Mouse (Mus musculus): ENCODE measurements around the gene Cabin1. TPM values are rescaled to one million over a fixed set of nuclear protein-coding genes. Genes with fewer than 3 reads are reported as not detected.
A peak's percentile ranks its signal among the peaks of the same experiment; 100 is the strongest.

The Cabin1 gene
- polyA plus RNA-seq, 1 experiment, result 56.6 TPM

GRCm38 (mm10) chr10:75661876-75662275 is 102.3 kb downstream of the Cabin1 start:
- DNase-seq (ENCODE audit: low read depth), result no peak
- no peak for TF ChIP-seq CTCF (IDR thresholded peaks at IDR 0.05; ENCODE audit: borderline replicate concordance, extremely low read depth, insufficient read depth, insufficient read length)
- no peak for TF ChIP-seq POLR2A (IDR thresholded peaks at IDR 0.05; ENCODE audit: borderline replicate concordance, extremely low read depth, insufficient read depth, insufficient read length, poor library complexity, severe bottlenecking)

GRCm38 (mm10) chr10:75661381-75661780 is 102.8 kb downstream of the Cabin1 start:
- TF ChIP-seq POLR2A (IDR thresholded peaks at IDR 0.05; ENCODE audit: borderline replicate concordance, extremely low read depth, insufficient read depth, insufficient read length, poor library complexity, severe bottlenecking) (no peak), CTCF (IDR thresholded peaks at IDR 0.05; ENCODE audit: borderline replicate concordance, extremely low read depth, insufficient read depth, insufficient read length) (no peak)
- peak; percentile 88 for DNase-seq (ENCODE audit: low read depth)

GRCm38 (mm10) chr10:75657772-75658171 is 106.4 kb downstream of the Cabin1 start:
- TF ChIP-seq POLR2A (IDR thresholded peaks at IDR 0.05; ENCODE audit: borderline replicate concordance, extremely low read depth, insufficient read depth, insufficient read length, poor library complexity, severe bottlenecking), result no peak
- no peak for TF ChIP-seq CTCF (IDR thresholded peaks at IDR 0.05; ENCODE audit: borderline replicate concordance, extremely low read depth, insufficient read depth, insufficient read length)
- DNase-seq (ENCODE audit: low read depth), result no peak

- no peak for DNase-seq (ENCODE audit: low read depth)
- no peak for TF ChIP-seq CTCF (IDR thresholded peaks at IDR 0.05; ENCODE audit: borderline replicate concordance, extremely low read depth, insufficient read depth, insufficient read length)
These were observed 107.0 kb downstream of the Cabin1 start for GRCm38 (mm10) chr10:75657165-75657564.

GRCm38 (mm10) chr10:75654053-75654452 is 110.1 kb downstream of the Cabin1 start:
- no peak for TF ChIP-seq POLR2A (IDR thresholded peaks at IDR 0.05; ENCODE audit: borderline replicate concordance, extremely low read depth, insufficient read depth, insufficient read length, poor library complexity, severe bottlenecking)
- no peak for TF ChIP-seq CTCF (IDR thresholded peaks at IDR 0.05; ENCODE audit: borderline replicate concordance, extremely low read depth, insufficient read depth, insufficient read length)
- no peak for DNase-seq (ENCODE audit: low read depth)

GRCm38 (mm10) chr10:75651381-75652068 is 112.6 kb downstream of the Cabin1 start:
- no peak for DNase-seq (ENCODE audit: low read depth)
- TF ChIP-seq POLR2A (IDR thresholded peaks at IDR 0.05; ENCODE audit: borderline replicate concordance, extremely low read depth, insufficient read depth, insufficient read length, poor library complexity, severe bottlenecking), result no peak
- TF ChIP-seq CTCF (IDR thresholded peaks at IDR 0.05; ENCODE audit: borderline replicate concordance, extremely low read depth, insufficient read depth, insufficient read length), result no peak

- DNase-seq (ENCODE audit: low read depth), result no peak
- TF ChIP-seq CTCF (IDR thresholded peaks at IDR 0.05; ENCODE audit: borderline replicate concordance, extremely low read depth, insufficient read depth, insufficient read length) (no peak), POLR2A (IDR thresholded peaks at IDR 0.05; ENCODE audit: borderline replicate concordance, extremely low read depth, insufficient read depth, insufficient read length, poor library complexity, severe bottlenecking) (no peak)
These were observed 113.7 kb downstream of the Cabin1 start for GRCm38 (mm10) chr10:75650306-75650902.

GRCm38 (mm10) chr10:75649406-75649995 is 114.6 kb downstream of the Cabin1 start:
- no peak for DNase-seq (ENCODE audit: low read depth)
- TF ChIP-seq CTCF (IDR thresholded peaks at IDR 0.05; ENCODE audit: borderline replicate concordance, extremely low read depth, insufficient read depth, insufficient read length), result no peak

GRCm38 (mm10) chr10:75649001-75649400 is 115.1 kb downstream of the Cabin1 start:
- TF ChIP-seq POLR2A (IDR thresholded peaks at IDR 0.05; ENCODE audit: borderline replicate concordance, extremely low read depth, insufficient read depth, insufficient read length, poor library complexity, severe bottlenecking), result no peak
- TF ChIP-seq CTCF (IDR thresholded peaks at IDR 0.05; ENCODE audit: borderline replicate concordance, extremely low read depth, insufficient read depth, insufficient read length), result no peak
- no peak for DNase-seq (ENCODE audit: low read depth)

GRCm38 (mm10) chr10:75648091-75648490 is 116.0 kb downstream of the Cabin1 start:
- TF ChIP-seq POLR2A (IDR thresholded peaks at IDR 0.05; ENCODE audit: borderline replicate concordance, extremely low read depth, insufficient read depth, insufficient read length, poor library complexity, severe bottlenecking), result no peak
- TF ChIP-seq CTCF (IDR thresholded peaks at IDR 0.05; ENCODE audit: borderline replicate concordance, extremely low read depth, insufficient read depth, insufficient read length), result no peak
- no peak for DNase-seq (ENCODE audit: low read depth)

GRCm38 (mm10) chr10:75647362-75647761 is 116.8 kb downstream of the Cabin1 start:
- TF ChIP-seq CTCF (IDR thresholded peaks at IDR 0.05; ENCODE audit: borderline replicate concordance, extremely low read depth, insufficient read depth, insufficient read length) (no peak), POLR2A (IDR thresholded peaks at IDR 0.05; ENCODE audit: borderline replicate concordance, extremely low read depth, insufficient read depth, insufficient read length, poor library complexity, severe bottlenecking) (no peak)
- peak; percentile 85 for DNase-seq (ENCODE audit: low read depth)

GRCm38 (mm10) chr10:75646406-75646805 is 117.7 kb downstream of the Cabin1 start:
- TF ChIP-seq CTCF (IDR thresholded peaks at IDR 0.05; ENCODE audit: borderline replicate concordance, extremely low read depth, insufficient read depth, insufficient read length) (no peak), POLR2A (IDR thresholded peaks at IDR 0.05; ENCODE audit: borderline replicate concordance, extremely low read depth, insufficient read depth, insufficient read length, poor library complexity, severe bottlenecking) (no peak)
- DNase-seq (ENCODE audit: low read depth), result no peak

Data from brain, embryonic 14.5 days (tissue).